Mouse (Mus musculus) liver, postnatal 0 days (tissue): ENCODE measurements around the gene Dph3. TPM values are rescaled to one million over a fixed set of nuclear protein-coding genes. Genes with fewer than 3 reads are reported as not detected.
A peak's percentile ranks its signal among the peaks of the same experiment; 100 is the strongest.
"Not testable (repeated sequence)": the region's sequence is repeated elsewhere in the genome, so short reads cannot be mapped to it uniquely, and the experiment has no call there.

Source experiments
- ATAC-seq: fragments of 200-750 bp; cut with Nextera tagmentation; 2 replicates; pipeline ENCODE4 v1.8.0; 2017; ENCODE audit warnings: mild to moderate bottlenecking, moderate library complexity
- DNase-seq: peaks from one replicate; pipeline ENCODE4 v3.0.0-alpha.2; 2016
- H3K27ac ChIP-seq: fragments of 300-500 bp; sonication (generic); 2 replicates; pipeline ENCODE4 v1.5.1; 2014; ENCODE audit warnings: antibody characterized with exemption, moderate library complexity, mild to moderate bottlenecking, low read depth
- H3K27me3 ChIP-seq: fragments of 300-500 bp; sonication (generic); 2 replicates; pipeline ENCODE4 v1.6.1; 2014; ENCODE audit warnings: low read length, control low read depth, mixed read lengths; ENCODE audit not compliant: insufficient read depth
- H3K36me3 ChIP-seq: fragments of 300-500 bp; sonication (generic); replicated peaks from 2 replicates; pipeline ENCODE4 v1.6.1; 2014; ENCODE audit warnings: mild to moderate bottlenecking, control low read depth, low read length, moderate library complexity, mixed read lengths; ENCODE audit not compliant: insufficient read depth
- H3K4me1 ChIP-seq: fragments of 300-500 bp; sonication (generic); 2 replicates; pipeline ENCODE4 v1.6.1; 2014; ENCODE audit warnings: antibody characterized with exemption, mild to moderate bottlenecking, control low read depth; ENCODE audit not compliant: insufficient read depth
- H3K4me2 ChIP-seq: fragments of 300-500 bp; sonication (generic); 2 replicates; pipeline ENCODE4 v1.6.1; 2014; ENCODE audit warnings: low read depth, mild to moderate bottlenecking, low read length, moderate library complexity, mixed read lengths
- H3K4me3 ChIP-seq: fragments of 300-500 bp; sonication (generic); 2 replicates; pipeline ENCODE4 v1.5.1; 2014; ENCODE audit warnings: low read depth, low read length
- H3K9ac ChIP-seq: fragments of 300-500 bp; sonication (generic); replicated peaks from 2 replicates; pipeline ENCODE4 v1.6.1; 2014; ENCODE audit warnings: mild to moderate bottlenecking, moderate library complexity
- H3K9me3 ChIP-seq: fragments of 300-500 bp; sonication (generic); 2 replicates; pipeline ENCODE4 v1.6.1; 2016; ENCODE audit warnings: mild to moderate bottlenecking, control low read depth, low read length, mixed read lengths
- CTCF ChIP-seq: sonication (generic); IDR thresholded peaks from 2 replicates; pipeline ENCODE4 v1.5.1; 2016; ENCODE audit warnings: antibody characterized with exemption, low read depth
- EP300 ChIP-seq: IDR thresholded peaks from 2 replicates; pipeline ENCODE4 v1.6.1; 2016; ENCODE audit warnings: antibody characterized with exemption, low read depth, mild to moderate bottlenecking
- WGBS: fragments of 180-500 bp; shearing (Covaris S2); extraction: QIAGEN DNeasy Blood & Tissue Kit; methylation state at CpG from one replicate; pipeline ENCODE4 v1.1.7; 2014; ENCODE audit not compliant: insufficient replicate concordance; 5-methylcytosine and 5-hydroxymethylcytosine counted together
- polyA plus RNA-seq: library from polyadenylated mRNA; unstranded; fragments of >200 nt; fragmentation: Nextera tagmentation; extraction: Ambion mirVana; gene quantifications from 2 replicates; pipeline ENCODE4 v1.2.1, GENCODE M21; 2015

Gene Dph3
- polyA plus RNA-seq, 1 experiment from 2014 or later: 58.1 TPM

GRCm38 (mm10) chr14:32091124-32091523 is 5.6 kb upstream of the Dph3 start:
- ATAC-seq: no peak
- 73% methylated on average over 4 of the region's 4 CpGs for WGBS
- no peak for DNase-seq
- Histone ChIP-seq H3K27ac (no peak overlapping the region), H3K4me2 (no peak overlapping the region), H3K9me3 (no peaks in the 10 kb centered on the region), H3K4me1 (peaks cover 20% of the 10 kb centered on the region), H3K36me3 (peaks cover 12% of the 10 kb centered on the region), H3K27me3 (no peaks in the 10 kb centered on the region), H3K4me3 (no peak overlapping the region), H3K9ac (no peak overlapping the region)
- TF ChIP-seq CTCF: no peak
- no peak for TF ChIP-seq EP300

- not testable (repeated sequence) for H3K9me3 ChIP-seq, ATAC-seq, H3K27me3 ChIP-seq, H3K9ac ChIP-seq, H3K36me3 ChIP-seq, H3K4me3 ChIP-seq, DNase-seq
- WGBS: 81% methylated on average over 7 of the region's 7 CpGs
- H3K4me1 ChIP-seq: peaks cover 21% of the 10 kb centered on the region
- peak overlapping the region; percentile 79; the same call in 1 of the 2 replicates for H3K4me2 ChIP-seq
- 0 out of 2 replicates have a peak overlapping the region, but pooled peaks have one; percentile 93 for H3K27ac ChIP-seq
Measured at GRCm38 (mm10) chr14:32087584-32088248, 2.2 kb upstream of the Dph3 start.

GRCm38 (mm10) chr14:32086226-32086625 is 697 bp upstream of the Dph3 start:
- WGBS: 8% methylated on average over 8 of the region's 8 CpGs
- Histone ChIP-seq H3K4me1 (peaks cover 17% of the 10 kb centered on the region), H3K27me3 (no peaks in the 10 kb centered on the region), H3K4me2 (peak overlapping the region; percentile 79), H3K27ac (peak overlapping the region; percentile 93), H3K9me3 (no peaks in the 10 kb centered on the region), H3K4me3 (peak overlapping the region; percentile 67), H3K9ac (peak overlapping the region; percentile 72), H3K36me3 (peaks cover 16% of the 10 kb centered on the region)
- DNase-seq: no peak
- TF ChIP-seq CTCF: no peak
- no peak; the same call in 1 of the 2 replicates for TF ChIP-seq EP300
- ATAC-seq: no peak

- no peaks in the 10 kb centered on the region for H3K9me3 ChIP-seq
- DNase-seq: no peak
- TF ChIP-seq EP300: no peak
- TF ChIP-seq CTCF: no peak
- peak within 1 kb of the TSS; percentile 79 for H3K4me2 ChIP-seq
- H3K27ac ChIP-seq: peak within 1 kb of the TSS; percentile 93
- peak; percentile 90 for ATAC-seq
- H3K4me3 ChIP-seq: peak within 1 kb of the TSS; percentile 67
- peaks cover 17% of the 10 kb centered on the region for H3K4me1 ChIP-seq
- peak within 1 kb of the TSS; percentile 72 for H3K9ac ChIP-seq
- H3K36me3 ChIP-seq: peaks cover 16% of the 10 kb centered on the region
- 2% methylated on average over 22 of the region's 22 CpGs for WGBS
- no peaks in the 10 kb centered on the region for H3K27me3 ChIP-seq
Measured at GRCm38 (mm10) chr14:32084761-32085485, 606 bp downstream of the Dph3 start, which contains the start of gene Oxnad1. Oxnad1 (plus strand) TSS chr14:32085374.

- Histone ChIP-seq H3K9me3 (no peaks in the 10 kb centered on the region), H3K9ac (no peak overlapping the region), H3K4me3 (no peak overlapping the region), H3K4me1 (peaks cover 17% of the 10 kb centered on the region), H3K4me2 (no peak overlapping the region), H3K27me3 (no peaks in the 10 kb centered on the region), H3K36me3 (peaks cover 16% of the 10 kb centered on the region), H3K27ac (no peak overlapping the region)
- 93% methylated on average over 2 of the region's 2 CpGs for WGBS
- no peak for DNase-seq
- TF ChIP-seq EP300: no peak
- TF ChIP-seq CTCF: no peak
- ATAC-seq: no peak
Measured at GRCm38 (mm10) chr14:32083466-32083865, 2.1 kb downstream of the Dph3 start.

GRCm38 (mm10) chr14:32082891-32083290 is 2.6 kb downstream of the Dph3 start:
- TF ChIP-seq CTCF (no peak), EP300 (no peak)
- H3K4me2 ChIP-seq: no peak overlapping the region
- H3K4me3 ChIP-seq: no peak overlapping the region
- H3K4me1 ChIP-seq: peaks cover 17% of the 10 kb centered on the region
- H3K36me3 ChIP-seq: peaks cover 16% of the 10 kb centered on the region
- no peak overlapping the region for H3K9ac ChIP-seq
- no peaks in the 10 kb centered on the region for H3K27me3 ChIP-seq
- no peaks in the 10 kb centered on the region for H3K9me3 ChIP-seq
- ATAC-seq: no peak
- DNase-seq: no peak
- WGBS: 88% methylated on average over 6 of the region's 6 CpGs
- H3K27ac ChIP-seq: no peak overlapping the region
